Mouse (Mus musculus) bone marrow macrophage, adult 2 months (primary cell): ENCODE results near the gene Zfp831.

Experiments used
- CTCF ChIP-seq: IDR thresholded peaks from 2 replicates; pipeline ENCODE4 v1.5.1; 2012; ENCODE audit warnings: low read depth, mild to moderate bottlenecking, low read length, moderate library complexity
- POLR2A ChIP-seq: IDR thresholded peaks from 2 replicates; pipeline ENCODE4 v1.6.1; 2012; ENCODE audit warnings: mild to moderate bottlenecking, low read depth, low read length, borderline replicate concordance

GRCm38 (mm10) chr2:174603321-174603720 lies 40.0 kb upstream of the Zfp831 start:
- no peak for TF ChIP-seq POLR2A
- no peak for TF ChIP-seq CTCF
